Comparison of ENCODE assay signal across 29 mouse cellular contexts in genomic region chr4:100924276-100924675, GRCm38 (mm10).
DNase-seq lines count a peak whose midpoint lies in the region; ATAC-seq and TF ChIP-seq lines count a peak whose summit lies in the region.
"Had no signal": no experiment of that assay in that cellular context is flagged by ENCODE, and none has a peak within 500 bp of the region (broad histone marks: within the 10 kb centered on the region; RNA-seq: fewer than 3 reads in every experiment).

No protein-coding gene starts in this region.

- H3K9ac ChIP-seq in stomach, embryonic 14.5 days (replicated peaks; ENCODE audit: low read depth, low read length) = no peak overlapping the region
- H3K9ac ChIP-seq in stomach, postnatal 0 days (ENCODE audit: low read length) = no peak overlapping the region
- no peak overlapping the region for H3K9ac ChIP-seq in intestine, embryonic 15.5 days
- no peak overlapping the region for H3K9ac ChIP-seq in limb, embryonic 12.5 days (replicated peaks)
- H3K9ac ChIP-seq in stomach, embryonic 16.5 days (ENCODE audit: low read length) = no peak overlapping the region
- H3K9ac ChIP-seq in midbrain, embryonic 13.5 days (replicated peaks) = no peak overlapping the region
- H3K9ac ChIP-seq: forebrain, embryonic 15.5 days; heart, embryonic 13.5 days; hindbrain, embryonic 15.5 days; liver, embryonic 14.5 days; lung, embryonic 15.5 days; midbrain, embryonic 12.5 days had no signal

- DNase-seq in stomach, postnatal 0 days (ENCODE audit: low spot score) = no peak
- DNase-seq in urinary bladder, postnatal 14 days (ENCODE audit: low spot score) = no peak
- no peak for DNase-seq in adrenal gland, postnatal 14 days
- DNase-seq: adrenal gland, postnatal 36 days; cerebellum, adult 18-20 months; cerebellum, postnatal 10 days; gastrocnemius, adult 2 months; heart, postnatal 10 days; layer of hippocampus, postnatal 36 days; liver; retina, postnatal 1 day; right cerebral cortex, postnatal 14 days; thymus, postnatal 4 days had no signal

- no peak for TF ChIP-seq CTCF in stomach, postnatal 0 days (IDR thresholded peaks at IDR 0.05; ENCODE audit: low read depth)

- no peak overlapping the region for H3K4me3 ChIP-seq in stomach, embryonic 14.5 days (ENCODE audit: low read depth, low read length)
- no peak overlapping the region for H3K4me3 ChIP-seq in stomach, postnatal 0 days (ENCODE audit: low read depth, low read length)
- H3K4me3 ChIP-seq in intestine, embryonic 15.5 days (replicated peaks) = no peak overlapping the region
- no peak overlapping the region for H3K4me3 ChIP-seq in limb, embryonic 12.5 days (replicated peaks)
- no peak overlapping the region for H3K4me3 ChIP-seq in stomach, embryonic 16.5 days (replicated peaks; ENCODE audit: low read length)
- no peak overlapping the region for H3K4me3 ChIP-seq in midbrain, embryonic 13.5 days (replicated peaks)
- H3K4me3 ChIP-seq: forebrain, embryonic 10.5 days; forebrain, embryonic 15.5 days; gastrocnemius, adult 2 months; heart, embryonic 13.5 days; hindbrain, embryonic 10.5 days; hindbrain, embryonic 15.5 days; lung, embryonic 15.5 days; megakaryocyte, embryonic 14.5 days; midbrain, embryonic 12.5 days had no signal

- peak overlapping the region; percentile 64 for H3K27ac ChIP-seq in stomach, embryonic 14.5 days (ENCODE audit: low read length)
- no peak overlapping the region for H3K27ac ChIP-seq in stomach, postnatal 0 days (replicated peaks)
- H3K27ac ChIP-seq in intestine, embryonic 15.5 days = 0 out of 2 replicates have a peak overlapping the region, but pooled peaks have one; percentile 51
- H3K27ac ChIP-seq in limb, embryonic 12.5 days = peak overlapping the region; percentile 47; the same call in 1 of the 2 replicates
- 0 out of 2 replicates have a peak overlapping the region, but pooled peaks have one; percentile 30 for H3K27ac ChIP-seq in stomach, embryonic 16.5 days (ENCODE audit: low read length)
- no peak overlapping the region for H3K27ac ChIP-seq in midbrain, embryonic 13.5 days
- H3K27ac ChIP-seq: forebrain, embryonic 10.5 days; forebrain, embryonic 15.5 days; gastrocnemius, adult 2 months; heart, embryonic 13.5 days; hindbrain, embryonic 10.5 days; hindbrain, embryonic 15.5 days; liver, embryonic 14.5 days; midbrain, embryonic 12.5 days had no signal

- peaks cover 3% of the 10 kb centered on the region; the same call in 1 of the 2 replicates for H3K36me3 ChIP-seq in stomach, embryonic 14.5 days (ENCODE audit: control insufficient read depth, insufficient read depth, low read length)
- H3K36me3 ChIP-seq in stomach, postnatal 0 days (ENCODE audit: control insufficient read depth, insufficient read depth, low read length) = 0 out of 2 replicates have a peak, but pooled peaks cover 6% of the 10 kb centered on the region
- no peaks in the 10 kb centered on the region for H3K36me3 ChIP-seq in intestine, embryonic 15.5 days
- H3K36me3 ChIP-seq in limb, embryonic 12.5 days = peaks cover 32% of the 10 kb centered on the region
- H3K36me3 ChIP-seq in stomach, embryonic 16.5 days (ENCODE audit: control insufficient read depth, insufficient read depth, low read length) = 0 out of 2 replicates have a peak, but pooled peaks cover 3% of the 10 kb centered on the region
- peaks cover 20% of the 10 kb centered on the region for H3K36me3 ChIP-seq in midbrain, embryonic 13.5 days
- H3K36me3 ChIP-seq: forebrain, embryonic 15.5 days; lung, embryonic 15.5 days had no signal

- ATAC-seq in stomach, embryonic 14.5 days (ENCODE audit: insufficient number of reproducible peaks, insufficient read depth, low FRiP score, low read depth) = no peak
- ATAC-seq in stomach, postnatal 0 days (ENCODE audit: low FRiP score, low TSS enrichment) = no peak
- ATAC-seq in intestine, embryonic 15.5 days = peak; percentile 74
- ATAC-seq in limb, embryonic 12.5 days (ENCODE audit: insufficient number of reproducible peaks, insufficient read depth, low FRiP score, low TSS enrichment, low read depth) = no peak
- no peak for ATAC-seq in stomach, embryonic 16.5 days (ENCODE audit: insufficient read depth, low FRiP score)
- ATAC-seq in midbrain, embryonic 13.5 days = no peak
- ATAC-seq: CD4-positive, CD25-positive, alpha-beta regulatory T cell, adult 4 months; forebrain, embryonic 15.5 days; inflammation-experienced regulatory T-cells, adult 6 months had no signal

- no peak overlapping the region for H3K4me2 ChIP-seq in stomach, embryonic 14.5 days (replicated peaks; ENCODE audit: low read depth, low read length)
- no peak overlapping the region for H3K4me2 ChIP-seq in stomach, postnatal 0 days (replicated peaks; ENCODE audit: low read depth)
- no peak overlapping the region for H3K4me2 ChIP-seq in intestine, embryonic 15.5 days (replicated peaks)
- no peak overlapping the region for H3K4me2 ChIP-seq in limb, embryonic 12.5 days
- H3K4me2 ChIP-seq in stomach, embryonic 16.5 days (ENCODE audit: low read depth, low read length) = no peak overlapping the region
- no peak overlapping the region for H3K4me2 ChIP-seq in midbrain, embryonic 13.5 days (replicated peaks)
- H3K4me2 ChIP-seq: forebrain, embryonic 15.5 days; heart, embryonic 13.5 days; hindbrain, embryonic 15.5 days; midbrain, embryonic 12.5 days had no signal

- H3K27me3 ChIP-seq in stomach, embryonic 14.5 days (ENCODE audit: control insufficient read depth, insufficient read depth, low read length) = no peaks in the 10 kb centered on the region
- H3K27me3 ChIP-seq in stomach, postnatal 0 days (ENCODE audit: control insufficient read depth, insufficient read depth, low read length) = no peaks in the 10 kb centered on the region
- H3K27me3 ChIP-seq in intestine, embryonic 15.5 days (replicated peaks) = no peaks in the 10 kb centered on the region
- H3K27me3 ChIP-seq in limb, embryonic 12.5 days = no peaks in the 10 kb centered on the region
- no peaks in the 10 kb centered on the region for H3K27me3 ChIP-seq in stomach, embryonic 16.5 days (ENCODE audit: control insufficient read depth, insufficient read depth, low read length)
- no peaks in the 10 kb centered on the region for H3K27me3 ChIP-seq in midbrain, embryonic 13.5 days
- H3K27me3 ChIP-seq: forebrain, embryonic 15.5 days; heart, embryonic 13.5 days; hindbrain, embryonic 15.5 days; lung, embryonic 15.5 days; megakaryocyte, embryonic 14.5 days; midbrain, embryonic 12.5 days had no signal

- H3K9me3 ChIP-seq in stomach, embryonic 14.5 days (ENCODE audit: control insufficient read depth, low read depth, low read length) = no peaks in the 10 kb centered on the region
- H3K9me3 ChIP-seq in stomach, postnatal 0 days (ENCODE audit: control insufficient read depth, low read length) = no peaks in the 10 kb centered on the region
- H3K9me3 ChIP-seq in intestine, embryonic 15.5 days = no peaks in the 10 kb centered on the region
- no peaks in the 10 kb centered on the region for H3K9me3 ChIP-seq in limb, embryonic 12.5 days
- H3K9me3 ChIP-seq in stomach, embryonic 16.5 days (replicated peaks; ENCODE audit: control insufficient read depth, low read length) = no peaks in the 10 kb centered on the region
- H3K9me3 ChIP-seq in midbrain, embryonic 13.5 days = no peaks in the 10 kb centered on the region
- H3K9me3 ChIP-seq: forebrain, embryonic 10.5 days; forebrain, embryonic 15.5 days; heart, embryonic 13.5 days; hindbrain, embryonic 10.5 days; hindbrain, embryonic 15.5 days; lung, embryonic 15.5 days; megakaryocyte, embryonic 14.5 days; midbrain, embryonic 12.5 days had no signal

- peaks cover 19% of the 10 kb centered on the region for H3K4me1 ChIP-seq in stomach, embryonic 14.5 days (ENCODE audit: control insufficient read depth, insufficient read depth, low read length)
- H3K4me1 ChIP-seq in stomach, postnatal 0 days (replicated peaks; ENCODE audit: control insufficient read depth, insufficient read depth) = 0 out of 2 replicates have a peak, but pooled peaks cover 3% of the 10 kb centered on the region
- H3K4me1 ChIP-seq in intestine, embryonic 15.5 days (replicated peaks) = peaks cover 19% of the 10 kb centered on the region
- peaks cover 63% of the 10 kb centered on the region for H3K4me1 ChIP-seq in limb, embryonic 12.5 days (replicated peaks)
- H3K4me1 ChIP-seq in stomach, embryonic 16.5 days (ENCODE audit: control insufficient read depth, insufficient read depth, low read length) = peaks cover 34% of the 10 kb centered on the region
- H3K4me1 ChIP-seq in midbrain, embryonic 13.5 days (replicated peaks) = peaks cover 30% of the 10 kb centered on the region
- H3K4me1 ChIP-seq: megakaryocyte, embryonic 14.5 days had no signal

- WGBS in stomach, embryonic 14.5 days = 52% methylated on average over 4 of the region's 4 CpGs
- 55% methylated on average over 4 of the region's 4 CpGs for WGBS in stomach, postnatal 0 days
- 51% methylated on average over 4 of the region's 4 CpGs for WGBS in intestine, embryonic 15.5 days
- WGBS in limb, embryonic 12.5 days = 22% methylated on average over 4 of the region's 4 CpGs
- 65% methylated on average over 4 of the region's 4 CpGs for WGBS in stomach, embryonic 16.5 days
- WGBS in midbrain, embryonic 13.5 days = 86% methylated on average over 4 of the region's 4 CpGs

- TF ChIP-seq EP300 in stomach, postnatal 0 days (optimal IDR thresholded peaks at IDR 0.05) = no peak

Comparison
In these comparisons a context has a peak if more than half of its experiments do, and no peak if none do; other contexts are left out.
1. H3K27ac ChIP-seq: peak in stomach, embryonic 14.5 days (single experiment), intestine, embryonic 15.5 days (single experiment), limb, embryonic 12.5 days (single experiment) and stomach, embryonic 16.5 days (single experiment); none in stomach, postnatal 0 days (single experiment) and midbrain, embryonic 13.5 days (single experiment).